Mouse (Mus musculus): ENCODE data around the gene Taf10. TPM values are rescaled to one million over a fixed set of nuclear protein-coding genes. Genes with fewer than 3 reads are reported as not detected.

Gene Taf10
- 377 and 536 TPM in 2 replicates for polyA plus RNA-seq (2012)

DNA sequence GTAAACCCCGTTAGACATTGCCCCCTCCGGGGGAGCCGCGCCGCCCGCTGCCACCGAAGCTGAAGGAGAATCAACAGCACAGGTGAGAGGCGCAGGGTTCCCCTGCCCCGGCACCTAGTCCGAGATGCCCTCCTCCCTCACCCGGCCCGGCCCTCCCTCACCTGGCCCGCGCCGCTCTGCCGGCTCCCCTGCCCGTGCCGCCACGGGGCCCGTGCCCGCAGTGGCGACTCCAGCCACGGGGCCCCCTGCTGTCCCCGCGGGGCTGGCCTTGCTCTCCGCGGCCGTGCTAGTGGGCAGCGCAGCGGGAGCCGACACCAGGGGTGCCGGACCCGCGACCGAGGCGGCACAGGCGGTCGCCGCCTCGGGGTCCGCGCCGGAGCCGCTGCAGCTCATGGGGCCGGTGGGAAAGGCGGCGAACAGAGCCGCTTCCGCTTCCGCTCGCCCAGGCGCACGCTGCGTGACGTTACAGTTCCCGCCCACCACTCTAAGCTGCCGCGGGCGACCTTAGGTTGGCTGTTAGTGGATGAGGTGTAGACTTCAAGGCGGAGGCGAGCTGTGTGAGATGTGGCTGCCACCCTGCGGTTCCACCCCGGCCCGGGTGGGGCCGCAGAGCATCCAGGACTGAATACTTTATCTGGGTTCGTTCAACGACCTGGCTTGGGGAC lies at the start of gene Taf10:
Gene Taf10, minus strand, starts transcription at position 436 of the 665 bp plus-strand sequence.
- no peak for TF ChIP-seq GATA1 (IDR thresholded peaks at IDR 0.05; ENCODE audit: low read length)

DNA sequence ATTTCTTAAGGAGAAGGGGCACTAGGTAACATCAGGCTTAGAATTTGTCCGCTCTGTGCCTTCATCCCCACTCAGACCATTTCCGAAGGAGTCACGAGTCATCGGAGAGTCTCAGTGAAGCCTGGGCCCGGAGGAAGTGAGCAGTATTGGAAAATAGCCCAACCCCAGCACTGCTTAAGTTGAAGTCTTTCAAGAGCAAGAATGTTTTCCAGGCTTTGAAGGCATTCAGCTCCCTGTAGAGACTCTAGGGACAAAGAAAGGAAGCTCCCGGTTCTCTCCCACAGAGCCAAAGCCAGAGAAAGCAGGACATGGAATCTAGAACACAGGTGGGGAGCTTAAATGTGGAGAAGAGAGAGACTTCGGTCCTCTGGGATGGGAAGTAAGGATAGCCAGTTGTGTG lies 49.5 kb upstream of the Taf10 start:
- TF ChIP-seq GATA1 (IDR thresholded peaks at IDR 0.05; ENCODE audit: low read length), result no peak

DNA sequence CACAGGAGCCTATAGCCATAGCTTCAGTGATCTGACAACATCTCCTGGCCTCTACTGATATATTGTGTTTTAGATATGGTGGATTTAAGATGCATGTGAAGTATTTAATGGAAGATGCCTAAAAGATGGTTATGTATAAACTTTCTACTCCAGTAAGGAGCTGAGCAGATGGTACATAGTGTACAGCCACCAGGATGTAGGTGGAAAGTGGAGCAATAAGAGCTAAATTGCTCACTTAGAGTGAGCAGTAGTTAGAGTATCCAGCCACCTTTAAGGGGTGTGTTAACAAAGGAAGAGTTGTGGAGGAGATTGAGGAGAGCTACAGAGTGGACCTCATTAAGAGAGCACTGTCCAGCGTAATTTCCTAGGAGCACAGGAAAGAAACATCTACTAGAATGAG lies 47.0 kb upstream of the Taf10 start:
- TF ChIP-seq GATA1 (IDR thresholded peaks at IDR 0.05; ENCODE audit: low read length), result no peak

DNA sequence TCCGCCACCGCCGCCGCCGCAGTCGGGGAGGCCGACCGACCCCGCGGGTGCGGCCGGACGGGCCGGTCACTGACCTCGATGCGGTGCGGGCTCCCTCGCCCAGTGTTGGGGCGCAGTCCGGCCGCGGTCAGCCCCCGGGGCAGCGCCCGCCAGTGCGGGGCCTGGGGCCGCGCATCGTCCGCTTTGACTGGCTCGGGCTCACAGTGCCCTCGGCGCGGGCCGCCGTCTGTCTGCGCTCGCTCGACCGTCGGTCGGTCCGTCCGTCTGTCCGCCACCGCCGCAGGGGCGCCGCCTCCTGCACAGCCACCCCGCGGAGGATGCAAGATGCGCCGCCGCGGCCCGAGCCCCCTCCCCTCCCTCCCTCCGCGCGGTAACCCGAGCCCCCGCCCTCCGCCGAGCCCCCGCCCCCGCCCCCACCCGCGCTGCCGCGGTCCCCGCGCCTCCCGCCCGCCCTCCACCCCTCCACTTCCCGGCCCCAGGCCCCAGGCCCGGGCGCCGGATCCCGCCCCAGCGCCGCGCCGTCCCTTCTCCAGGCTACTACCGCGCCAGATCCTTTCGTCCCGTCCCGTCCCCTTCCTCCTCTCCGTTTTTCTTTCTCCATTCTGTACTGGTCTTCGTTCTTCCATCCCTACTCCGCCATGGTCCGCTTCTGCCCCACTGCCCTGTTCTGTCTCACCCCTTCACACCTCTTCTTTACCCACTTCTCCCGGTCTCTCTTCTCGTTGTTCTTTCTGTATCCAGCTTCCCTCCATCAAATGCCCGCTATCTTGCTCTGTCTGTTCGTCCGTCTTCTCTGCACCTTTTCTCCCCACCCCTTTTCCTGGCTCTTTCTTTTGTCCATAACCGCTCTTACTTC lies 43.4 kb upstream of the Taf10 start, which contains the start of gene Dchs1:
Gene Dchs1, minus strand, starts transcription at position 370 of the 856 bp plus-strand sequence.
- no peak for TF ChIP-seq GATA1 (IDR thresholded peaks at IDR 0.05; ENCODE audit: low read length)

DNA sequence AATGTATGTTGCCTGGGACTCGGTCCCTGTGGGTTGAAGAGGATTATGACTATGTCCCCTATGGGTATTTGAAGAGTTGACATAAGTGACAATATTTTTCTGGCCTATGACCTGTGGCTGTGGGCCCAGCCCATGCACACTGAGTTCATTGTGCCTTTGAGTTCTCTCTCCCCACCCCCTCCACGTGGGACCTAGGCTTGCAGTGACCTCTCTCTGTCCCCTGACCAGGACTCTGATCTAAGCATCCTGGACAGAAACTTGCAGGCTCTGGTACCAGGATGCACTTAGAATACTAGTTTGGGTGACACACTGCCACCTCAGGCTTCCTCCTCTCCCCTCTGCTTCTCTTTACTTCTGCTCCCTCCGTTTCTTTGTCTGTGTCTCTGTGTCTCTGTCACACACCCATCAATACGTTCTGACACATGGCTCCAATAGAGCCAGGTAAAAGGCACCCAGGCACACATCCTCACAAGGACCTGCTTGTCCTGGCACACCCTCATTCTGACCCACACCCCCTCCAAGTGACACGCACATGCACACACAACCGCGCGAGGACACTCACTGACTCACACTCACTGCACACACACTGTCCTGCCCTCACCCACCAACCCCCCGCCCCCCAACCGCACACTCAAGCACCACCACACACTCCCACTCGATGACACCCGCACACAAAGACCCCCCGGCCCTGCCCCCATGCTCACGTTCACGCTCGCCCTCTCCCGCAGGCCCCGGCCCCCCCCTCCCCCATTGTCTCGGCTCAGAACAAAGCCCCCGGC lies 42.5 kb upstream of the Taf10 start:
- TF ChIP-seq GATA1 (IDR thresholded peaks at IDR 0.05; ENCODE audit: low read length), result no peak

DNA sequence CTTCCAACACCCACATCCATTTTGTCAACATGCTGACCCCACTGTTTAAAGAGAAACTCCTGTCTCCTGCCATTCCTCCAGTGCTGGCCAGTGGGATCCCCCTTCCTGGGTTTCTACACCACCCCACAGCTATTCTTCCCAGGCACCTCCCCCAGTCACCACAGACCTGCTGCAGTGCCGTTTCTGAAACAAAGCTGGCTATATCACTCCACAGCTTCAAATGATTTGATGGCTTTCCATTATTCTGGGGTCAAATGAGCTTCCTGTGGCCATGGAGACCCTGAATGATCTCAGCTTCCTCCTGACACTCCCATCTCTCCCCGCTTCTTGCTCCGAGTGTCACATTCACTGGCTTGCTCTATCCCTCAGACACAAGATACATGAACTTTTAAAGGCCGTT lies 40.4 kb upstream of the Taf10 start:
- TF ChIP-seq GATA1 (IDR thresholded peaks at IDR 0.05; ENCODE audit: low read length), result no peak

DNA sequence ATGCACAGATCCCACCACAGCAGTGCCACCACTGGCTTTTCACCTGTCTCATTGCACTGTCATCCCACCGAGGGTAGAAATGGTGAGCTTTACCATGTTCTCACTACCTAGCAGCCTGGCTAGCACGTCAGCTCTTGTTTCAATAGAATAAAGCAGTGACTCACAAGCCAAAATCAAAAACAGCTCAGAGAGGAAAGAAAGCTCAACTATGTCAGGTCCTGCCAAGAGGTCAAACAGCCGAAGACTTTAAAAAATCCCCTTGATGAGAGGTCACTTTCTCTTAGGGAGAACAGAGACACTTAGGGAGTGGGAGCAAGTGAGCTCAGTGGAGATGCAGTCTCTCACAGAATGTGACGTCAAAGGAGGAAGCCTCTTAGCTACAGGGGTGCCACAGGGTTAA lies 39.7 kb upstream of the Taf10 start:
- no peak for TF ChIP-seq GATA1 (IDR thresholded peaks at IDR 0.05; ENCODE audit: low read length)

DNA sequence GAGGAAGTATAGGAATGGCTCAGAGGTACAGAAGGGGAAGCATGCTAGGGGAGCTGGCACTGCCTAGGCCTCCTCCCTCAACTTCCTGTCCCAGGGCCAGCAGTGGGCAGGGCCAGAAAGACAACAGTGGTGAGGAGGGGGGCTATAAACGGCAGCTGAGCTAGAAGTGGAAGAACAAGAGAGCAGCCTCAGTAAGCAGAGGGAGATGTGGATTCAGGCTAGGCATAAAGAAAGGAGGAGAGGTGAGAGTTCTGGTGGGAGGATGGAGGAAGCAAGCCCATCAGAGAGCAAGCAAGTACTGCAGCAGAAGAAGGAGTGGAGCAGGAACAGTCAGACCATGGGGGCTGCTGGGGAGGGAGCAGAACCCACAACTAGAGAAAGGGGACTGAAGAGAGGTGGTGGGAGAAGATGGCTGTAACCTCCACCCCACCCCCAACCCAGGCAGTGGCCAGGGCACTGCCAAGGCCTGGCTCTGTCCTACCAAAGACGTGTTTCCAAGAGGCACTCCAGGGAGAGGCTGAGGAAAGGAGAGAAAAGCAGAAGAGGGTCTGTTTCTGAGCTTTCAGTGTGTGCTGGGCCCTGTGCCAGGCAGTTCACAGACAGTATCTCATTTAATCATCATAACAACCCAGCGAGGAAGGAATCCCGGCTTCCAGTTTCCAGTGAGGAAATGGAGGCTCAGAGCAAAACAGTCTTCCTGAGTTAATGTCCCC lies 34.5 kb upstream of the Taf10 start:
- TF ChIP-seq GATA1 (IDR thresholded peaks at IDR 0.05; ENCODE audit: low read length), result no peak

DNA sequence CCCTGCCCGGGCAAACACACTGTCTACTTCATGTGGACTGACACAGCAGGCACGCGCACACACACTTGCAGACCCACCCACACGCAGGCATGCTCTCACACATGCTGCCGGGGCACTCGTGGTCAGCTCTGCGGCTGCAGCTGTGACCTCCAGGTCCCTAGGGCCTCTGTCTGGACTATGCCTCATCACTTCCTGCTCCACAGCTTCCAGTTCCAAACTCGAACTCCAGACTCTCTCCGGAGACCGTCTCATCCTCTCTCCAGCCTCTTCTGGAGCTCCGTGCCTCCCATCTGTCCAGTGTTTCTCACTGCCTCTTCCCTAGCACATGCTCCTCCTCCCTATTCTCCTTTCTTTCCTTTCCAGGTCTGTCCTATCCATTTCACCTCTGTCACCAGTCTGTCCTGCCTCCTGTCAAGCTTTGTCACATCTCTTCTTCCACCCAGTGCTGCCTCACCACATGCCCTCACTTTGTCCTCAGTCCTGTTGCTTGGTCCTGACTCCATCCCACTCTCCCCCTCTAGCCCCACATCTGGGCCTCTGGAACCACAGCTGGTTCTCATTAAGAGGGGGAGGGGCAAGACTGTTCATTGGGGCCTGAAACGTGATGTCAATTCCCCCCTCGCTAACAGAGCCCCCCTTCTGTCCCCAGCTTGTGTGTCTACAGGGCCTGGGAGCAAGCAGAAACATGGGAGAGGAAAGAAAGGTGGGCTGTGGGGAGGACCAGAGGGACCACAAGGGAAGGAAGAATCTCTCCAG lies 33.8 kb upstream of the Taf10 start:
- TF ChIP-seq GATA1 (IDR thresholded peaks at IDR 0.05; ENCODE audit: low read length), result no peak

DNA sequence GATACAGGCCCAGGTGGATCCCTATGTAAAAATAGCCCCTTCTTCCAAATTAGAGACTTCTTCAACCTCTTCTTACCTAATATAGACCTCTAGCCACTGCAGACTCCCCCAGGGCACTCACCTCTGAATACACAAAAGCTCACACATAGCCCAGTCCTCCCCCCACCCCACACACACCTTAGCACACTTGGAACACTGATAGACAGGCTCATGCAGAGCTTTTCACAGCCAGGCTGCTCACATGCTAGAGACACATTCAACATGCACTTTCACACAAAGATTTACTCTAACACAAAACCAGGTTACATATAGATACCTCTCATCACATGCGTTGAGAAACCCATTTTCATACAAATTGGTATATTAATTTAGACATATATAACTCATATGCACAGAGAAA lies 33.2 kb upstream of the Taf10 start:
- TF ChIP-seq GATA1 (IDR thresholded peaks at IDR 0.05; ENCODE audit: low read length), result no peak

DNA sequence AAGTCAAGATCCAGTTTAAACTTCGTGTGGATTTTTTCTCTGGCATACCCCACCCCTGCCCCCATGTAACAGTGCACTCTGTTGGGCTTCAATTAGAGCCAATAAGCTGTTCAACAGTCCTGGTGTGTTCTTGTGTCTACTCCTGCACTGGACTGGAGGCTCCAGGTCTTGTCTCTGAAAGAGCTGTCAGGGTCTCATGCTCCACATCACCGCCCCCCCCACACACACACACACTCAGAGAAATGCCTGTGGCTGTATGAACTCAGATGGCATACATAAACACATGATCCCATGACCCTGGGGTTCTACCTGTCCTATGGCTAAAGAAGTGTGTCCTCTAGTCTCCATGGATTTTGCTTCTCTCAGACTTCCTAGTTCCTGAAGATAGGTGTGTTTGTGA lies 31.9 kb upstream of the Taf10 start:
- TF ChIP-seq GATA1 (IDR thresholded peaks at IDR 0.05; ENCODE audit: low read length), result no peak

DNA sequence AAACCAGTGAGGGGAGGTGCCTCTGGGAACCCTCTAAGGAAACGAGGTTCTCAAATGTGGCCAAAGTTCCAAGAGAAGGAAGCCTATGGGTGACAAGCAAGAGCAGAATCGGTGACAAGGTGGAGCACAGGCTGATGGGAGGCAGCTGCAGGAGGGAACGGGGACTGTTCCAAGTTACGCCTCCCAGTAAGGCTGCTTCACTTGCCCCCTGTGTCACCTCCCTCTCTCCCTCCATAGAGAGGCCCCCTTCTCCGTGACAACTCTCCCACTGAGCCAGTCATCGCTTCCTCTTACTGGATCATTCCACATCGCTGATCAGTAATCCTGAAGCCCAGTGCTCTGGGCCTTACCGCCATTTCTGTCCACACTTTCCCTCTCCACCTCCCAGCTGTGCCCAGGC lies 30.5 kb upstream of the Taf10 start:
- no peak for TF ChIP-seq GATA1 (IDR thresholded peaks at IDR 0.05; ENCODE audit: low read length)

DNA sequence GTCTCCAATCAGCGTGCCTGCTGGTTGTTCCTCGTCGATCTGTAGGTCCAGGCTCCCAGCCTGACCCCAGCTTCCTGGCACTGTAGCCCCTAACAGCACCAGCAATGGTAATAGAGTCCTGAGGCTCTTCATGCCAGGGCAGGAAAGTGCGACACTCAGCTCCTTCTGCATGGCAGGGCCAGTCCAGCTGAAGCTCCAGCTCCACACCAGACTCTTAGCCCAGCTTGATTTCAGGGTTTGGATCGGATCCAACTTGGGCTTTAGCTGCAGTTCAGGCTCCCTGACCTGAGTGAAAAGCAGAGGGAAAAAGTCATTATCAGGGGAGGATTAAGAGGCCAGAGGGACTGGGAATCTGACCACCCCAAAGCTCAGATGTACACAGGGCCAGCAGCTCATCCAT lies 28.9 kb upstream of the Taf10 start:
- TF ChIP-seq GATA1 (IDR thresholded peaks at IDR 0.05; ENCODE audit: low read length), result no peak

DNA sequence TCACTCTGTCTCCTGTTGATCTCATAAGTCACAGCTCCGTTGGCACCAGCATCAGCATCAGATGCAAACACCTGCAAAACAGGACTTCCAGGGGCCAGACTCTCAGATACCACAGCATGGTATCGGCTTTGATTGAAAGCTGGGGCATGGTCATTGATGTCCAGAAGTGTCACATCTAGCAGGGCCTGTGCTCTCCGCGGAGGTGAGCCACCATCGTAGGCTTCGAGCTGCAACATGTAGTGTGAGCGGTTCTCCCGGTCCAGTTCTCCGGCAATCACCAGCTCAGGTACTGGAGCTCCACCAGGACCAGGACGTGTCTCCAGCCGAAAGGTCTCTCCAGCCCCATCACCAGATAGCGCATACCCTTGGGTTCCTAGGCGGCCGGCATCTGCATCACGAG lies 28.2 kb upstream of the Taf10 start:
- no peak for TF ChIP-seq GATA1 (IDR thresholded peaks at IDR 0.05; ENCODE audit: low read length)

DNA sequence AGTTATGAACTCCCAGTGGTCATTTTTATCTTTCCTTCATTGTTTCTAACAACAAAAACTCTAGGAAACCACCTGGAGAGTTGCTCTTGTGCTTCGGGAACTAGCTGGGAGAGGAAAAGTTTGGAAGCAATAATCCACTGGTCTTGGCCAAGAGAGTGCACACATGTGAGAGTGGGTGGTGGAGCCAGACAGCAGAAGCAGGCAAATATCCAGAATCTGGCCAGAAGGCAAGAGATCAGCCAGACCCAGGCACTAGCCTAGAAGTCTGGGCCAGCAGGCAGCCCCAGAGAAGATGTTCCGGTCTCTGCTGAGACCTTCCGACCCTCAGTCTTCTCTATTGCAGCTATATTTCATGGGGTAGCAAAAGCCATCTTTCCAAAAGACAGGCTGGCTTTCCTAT lies 25.8 kb upstream of the Taf10 start:
- no peak for TF ChIP-seq GATA1 (IDR thresholded peaks at IDR 0.05; ENCODE audit: low read length)
